Mouse (Mus musculus): ENCODE data around the gene Tmem240.
"Not testable (repeated sequence)": the region's sequence is repeated elsewhere in the genome, so short reads cannot be mapped to it uniquely, and the experiment has no call there.

Gene Tmem240

DNA sequence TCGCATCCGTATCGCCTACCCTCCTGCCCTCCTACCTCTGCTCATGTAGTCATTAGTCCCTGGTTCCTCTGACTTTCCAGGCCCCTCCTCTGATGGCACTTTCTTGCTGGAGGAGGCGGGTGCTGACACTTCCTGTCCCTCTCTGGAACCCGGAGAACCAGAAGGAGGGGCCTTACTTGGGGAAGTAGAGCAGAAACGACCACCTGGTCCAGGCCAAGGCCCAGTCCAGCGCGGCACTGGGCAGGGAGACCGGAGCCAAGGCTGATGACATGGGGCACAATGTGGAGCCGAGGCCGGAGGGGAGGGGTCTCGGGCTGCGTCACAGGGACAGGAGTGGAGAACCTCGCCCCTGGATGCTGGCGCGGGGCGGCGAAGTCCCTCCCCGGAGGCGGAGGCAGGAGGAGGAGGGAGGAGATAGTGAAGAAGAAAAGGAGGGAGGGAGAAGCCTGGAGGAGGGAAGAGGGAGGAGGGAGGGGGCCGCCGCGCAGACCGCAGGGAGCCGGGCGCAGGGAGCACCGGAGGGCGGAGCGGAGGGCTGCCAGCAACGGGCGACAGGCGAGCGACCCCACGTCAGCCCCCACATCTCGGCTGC, at the start of gene Tmem240:
TSS of gene Tmem240 (plus strand) at position 451 of the 592 bp plus-strand sequence.
- in situ Hi-C loops (cut with MboI, MseI): no loop called here

GRCm38 (mm10) chr4:155687764-155688163, 46.8 kb upstream of the Tmem240 start:
- in situ Hi-C loops (cut with MboI, MseI): not testable (repeated sequence)

DNA sequence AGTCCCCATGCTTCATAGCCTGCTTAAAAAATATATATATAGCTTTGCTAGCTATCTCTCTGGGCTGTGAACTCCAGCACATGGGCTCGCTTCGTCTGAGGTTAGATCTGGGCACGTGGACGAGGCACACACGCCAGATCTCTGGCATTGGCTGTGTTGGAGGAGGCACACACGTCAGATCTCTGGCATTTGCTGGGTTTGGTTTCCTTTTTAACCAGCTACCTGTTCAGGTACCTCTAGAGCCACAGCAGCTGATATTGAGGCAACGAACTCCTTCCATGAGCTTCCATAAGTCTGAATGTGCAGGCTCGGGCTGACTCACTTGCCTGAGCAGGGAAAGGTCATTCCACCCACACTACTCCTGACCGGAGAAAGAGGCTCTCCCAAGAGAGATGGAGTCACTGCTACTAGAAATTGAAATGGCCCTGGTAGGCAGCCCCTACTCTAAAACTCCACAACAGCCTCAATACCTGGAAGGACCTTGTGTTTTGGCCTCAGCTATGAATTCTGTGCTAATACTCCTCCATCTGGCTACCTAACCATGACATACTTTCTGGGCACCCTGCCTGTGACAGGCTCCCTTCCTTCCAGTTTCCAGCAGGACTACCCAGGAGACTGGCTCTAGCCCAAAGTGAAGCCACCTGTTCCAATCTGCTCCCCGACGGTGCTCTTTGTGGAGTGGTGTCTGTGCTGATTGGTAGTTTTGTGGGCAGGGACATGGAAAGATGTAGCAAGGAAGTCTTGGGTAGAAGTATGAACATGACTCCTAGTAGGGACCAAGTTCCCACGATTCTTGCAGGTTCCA, 43.8 kb upstream of the Tmem240 start:
- in situ Hi-C loops (cut with MboI, MseI): loop anchor here in 1 of 2 experiments (5.0 kb wide), 1 partner anchor 33 kb away; no protein-coding TSS in a partner anchor

DNA sequence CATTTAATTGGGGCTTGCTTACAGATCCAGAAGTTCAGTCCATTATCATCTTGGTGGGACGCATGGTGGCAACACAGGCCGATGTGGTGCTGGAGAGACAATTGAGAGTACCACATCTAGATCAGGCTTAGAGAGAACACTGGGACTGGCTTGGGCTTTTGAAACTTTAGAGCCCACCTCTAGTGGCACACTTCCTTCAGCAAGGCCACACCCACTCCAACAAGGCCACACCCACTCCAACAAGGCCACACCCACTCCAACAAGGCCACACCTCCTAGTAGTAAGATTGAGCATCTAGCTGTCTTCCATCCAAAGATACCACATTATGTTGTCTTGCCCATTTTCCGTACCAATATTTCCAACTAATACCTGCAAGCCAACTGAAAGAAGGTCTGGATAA, 42.2 kb upstream of the Tmem240 start:
- in situ Hi-C loops (cut with MboI, MseI): loop anchor here in 1 of 2 experiments (5.0 kb wide), 1 partner anchor 35 kb away; no protein-coding TSS in a partner anchor

GRCm38 (mm10) chr4:155694111-155694481, 40.5 kb upstream of the Tmem240 start, which contains the start of gene Fndc10:
Gene Fndc10 (plus strand): TSS chr4:155694342.
- in situ Hi-C loops (cut with MboI, MseI): loop anchor here in 1 of 2 experiments (5.0 kb wide), 1 partner anchor 37 kb away; no protein-coding TSS in a partner anchor

DNA sequence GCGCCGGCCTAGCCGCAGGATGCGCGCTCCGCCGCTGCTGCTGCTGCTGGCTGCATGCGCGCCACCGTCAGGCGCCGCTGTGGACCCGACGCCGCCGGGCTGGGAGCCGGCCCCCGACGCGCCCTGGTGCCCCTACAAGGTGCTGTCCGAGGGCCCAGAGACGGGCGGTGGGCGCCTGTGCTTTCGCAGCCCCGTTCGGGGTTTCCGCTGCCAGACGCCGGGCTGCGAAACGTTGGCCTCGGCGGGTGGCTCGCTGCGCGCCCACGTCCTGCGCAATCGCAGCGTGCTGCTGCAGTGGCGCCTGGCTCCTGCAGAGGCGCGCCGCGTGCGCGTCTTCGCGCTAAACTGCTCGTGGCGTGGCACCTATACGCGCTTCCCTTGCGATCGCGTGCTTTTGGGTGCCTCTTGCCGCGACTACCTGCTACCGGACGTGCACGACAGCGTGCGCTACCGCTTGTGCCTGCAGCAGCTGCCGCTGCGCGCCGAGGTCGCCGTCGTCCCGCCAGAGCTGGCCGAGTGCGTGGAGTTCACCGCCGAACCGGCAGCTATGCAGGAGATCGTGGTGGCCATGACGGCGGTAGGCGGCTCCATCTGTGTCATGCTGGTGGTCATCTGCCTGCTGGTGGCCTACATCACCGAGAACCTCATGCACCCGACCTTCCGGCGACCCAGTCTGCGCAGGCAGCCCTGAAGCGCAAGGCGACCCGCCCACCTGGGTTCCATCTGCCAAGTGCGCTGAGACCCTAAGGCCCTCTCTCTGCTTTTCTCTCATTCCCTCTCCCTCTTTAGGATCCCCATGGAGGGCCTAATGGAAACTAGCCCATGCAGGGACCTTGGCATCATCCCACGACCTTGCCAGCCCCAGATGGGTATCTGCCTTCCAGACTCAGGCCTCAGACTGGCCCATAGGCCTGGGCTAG, 39.9 kb upstream of the Tmem240 start:
- in situ Hi-C loops (cut with MboI, MseI): loop anchor here (5.0 kb wide), 3 partner anchors 37 to 327 kb away; no protein-coding TSS in a partner anchor

- in situ Hi-C loops (cut with MboI, MseI): loop anchor here (5.0 kb wide), 2 partner anchors 208 to 328 kb away; no protein-coding TSS in a partner anchor
Measured at GRCm38 (mm10) chr4:155695531-155696062, 39.0 kb upstream of the Tmem240 start.

- in situ Hi-C loops (cut with MboI, MseI): loop anchor here (5.0 kb wide), 2 partner anchors 209 to 329 kb away; no protein-coding TSS in a partner anchor
Measured at GRCm38 (mm10) chr4:155696261-155697255, 38.0 kb upstream of the Tmem240 start.

DNA sequence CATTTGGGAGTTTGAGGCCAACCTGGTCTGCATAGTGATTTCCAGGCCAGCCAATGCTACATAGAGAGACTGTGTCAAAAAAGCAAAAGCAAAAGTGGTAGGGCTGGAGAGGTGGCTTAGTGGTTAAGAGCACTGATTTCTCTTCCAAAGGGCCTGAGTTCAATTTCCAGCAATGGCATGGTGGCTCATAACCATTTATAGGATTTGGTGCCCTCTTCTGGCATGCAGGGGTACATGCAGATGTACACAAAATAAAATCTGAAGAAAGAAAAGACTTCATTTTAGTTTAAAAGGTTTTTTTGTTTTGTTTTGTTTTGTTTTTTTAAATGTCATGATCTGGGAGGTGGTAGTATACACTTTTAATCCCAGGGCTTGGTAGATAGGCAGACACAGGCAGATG, 34.2 kb upstream of the Tmem240 start:
- in situ Hi-C loops (cut with MboI, MseI): no loop called here

DNA sequence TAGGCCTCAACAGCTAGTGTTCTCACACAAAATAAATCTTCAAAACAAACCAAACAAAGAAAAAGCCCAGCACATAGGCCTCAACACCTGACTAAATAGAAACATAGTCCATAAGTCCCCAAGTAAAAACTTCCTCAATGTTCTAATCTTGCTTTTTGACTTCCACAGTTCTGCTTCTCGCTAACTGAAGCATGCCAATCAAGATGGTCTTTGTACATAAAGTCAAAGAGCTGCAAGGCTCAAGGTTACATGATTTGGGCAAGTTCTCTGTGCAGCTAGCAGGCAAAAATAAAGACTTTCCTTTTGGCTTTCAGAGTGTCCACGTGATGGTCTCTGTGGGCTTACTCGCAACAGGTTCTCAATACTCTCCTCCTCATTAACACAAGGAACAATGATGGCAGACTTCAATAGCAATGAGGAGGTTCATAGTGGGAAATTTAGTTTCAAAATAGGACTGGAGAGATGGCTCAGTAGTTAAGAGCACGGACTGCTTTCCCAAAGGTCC, 31.1 kb upstream of the Tmem240 start:
- in situ Hi-C loops (cut with MboI, MseI): no loop called here

- in situ Hi-C loops (cut with MboI, MseI): no loop called here
Measured at GRCm38 (mm10) chr4:155704721-155705591, 29.6 kb upstream of the Tmem240 start, which contains the start of gene Ssu72. Gene Ssu72 (plus strand): TSS chr4:155704800.

DNA sequence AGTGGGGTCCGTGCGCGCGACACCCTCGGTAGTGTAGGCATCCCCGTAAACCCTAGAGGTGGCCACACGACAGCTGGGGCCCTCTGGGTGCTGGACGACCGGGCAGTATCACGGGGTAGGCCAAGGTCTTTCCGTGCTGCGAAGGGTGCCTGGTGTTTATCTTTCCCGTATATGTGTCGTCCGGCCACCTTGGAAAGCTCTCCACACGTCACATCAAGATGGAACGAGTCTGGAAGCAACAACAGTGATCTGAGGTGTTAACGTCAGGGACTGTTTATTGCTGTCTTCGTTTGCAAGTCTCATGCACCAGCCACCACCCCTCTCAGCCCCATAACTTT, 29.0 kb upstream of the Tmem240 start:
- in situ Hi-C loops (cut with MboI, MseI): no loop called here

DNA sequence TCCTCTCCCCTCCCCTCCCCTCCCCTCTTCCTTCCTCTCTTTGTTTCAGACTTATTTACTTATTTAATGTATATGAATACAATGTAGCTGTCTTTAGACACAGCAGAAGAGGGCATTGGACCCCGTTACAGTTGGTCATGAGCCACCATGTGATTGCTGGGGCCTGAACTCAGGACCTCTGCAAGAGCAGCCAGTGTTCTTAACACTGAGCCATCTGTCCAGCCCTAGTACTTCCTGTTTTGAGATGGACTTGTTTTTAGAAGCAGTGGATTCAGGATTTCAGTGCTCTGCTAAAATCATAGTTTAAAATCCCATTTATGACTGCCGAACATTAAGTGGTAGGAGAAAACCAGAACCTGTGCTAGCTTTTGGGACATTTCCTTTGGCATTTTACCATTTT, 26.0 kb upstream of the Tmem240 start:
- in situ Hi-C loops (cut with MboI, MseI): no loop called here

DNA sequence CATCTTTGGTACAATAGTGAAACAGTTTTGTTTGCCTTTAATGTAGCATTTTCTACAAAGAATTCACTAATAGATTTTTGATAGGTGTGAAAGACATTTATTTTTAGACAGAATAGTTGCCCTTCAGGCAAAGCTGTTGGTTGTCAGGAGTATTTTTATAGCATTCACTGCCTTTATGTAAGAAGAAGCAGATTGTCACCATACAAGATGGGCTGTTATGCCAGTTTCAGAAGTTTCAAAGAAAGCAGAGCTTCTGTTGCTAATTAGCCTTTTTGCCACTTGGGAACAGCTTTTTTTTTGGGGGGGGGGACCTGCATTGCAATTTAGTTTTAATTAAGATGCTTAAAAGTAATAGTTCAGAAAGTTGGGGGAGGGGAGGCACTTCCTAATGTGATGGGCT, 25.6 kb upstream of the Tmem240 start:
- in situ Hi-C loops (cut with MboI, MseI): no loop called here

DNA sequence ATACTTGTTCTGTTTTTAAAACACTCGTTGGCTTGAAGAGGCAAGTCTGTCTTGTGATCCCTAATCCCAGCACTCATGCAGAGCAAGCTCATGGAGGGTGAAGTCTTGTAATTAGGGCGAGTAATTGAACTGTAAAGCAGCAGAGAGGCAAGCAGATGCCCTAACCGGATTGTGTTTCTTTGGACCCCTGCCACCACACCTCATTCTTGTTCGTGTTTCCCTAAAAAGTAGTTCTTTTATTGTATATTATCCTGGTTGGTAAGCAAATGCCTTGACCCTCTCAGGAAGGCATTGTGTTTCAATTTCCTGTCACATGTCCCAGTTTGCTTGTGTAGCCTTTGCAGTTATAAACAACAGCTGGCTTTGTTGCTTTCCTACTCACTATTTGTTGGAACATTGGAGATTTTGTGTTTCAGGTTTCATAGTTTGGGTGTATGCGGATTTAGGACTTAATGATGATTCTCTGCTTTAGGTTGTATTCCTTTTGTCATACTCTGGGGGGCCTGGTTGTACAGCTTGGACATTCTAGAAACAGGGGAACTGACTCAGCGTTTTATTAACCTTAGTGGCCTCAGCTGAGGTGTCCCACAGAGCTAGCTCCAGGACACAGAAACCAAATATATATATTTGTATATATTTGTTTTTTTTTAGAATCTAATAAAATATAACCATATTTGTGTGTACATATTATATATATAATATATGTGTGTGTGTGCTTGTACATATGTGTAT, 23.9 kb upstream of the Tmem240 start:
- in situ Hi-C loops (cut with MboI, MseI): no loop called here

- in situ Hi-C loops (cut with MboI, MseI): no loop called here
Measured at GRCm38 (mm10) chr4:155721668-155722083, 12.9 kb upstream of the Tmem240 start.

- in situ Hi-C loops (cut with MboI, MseI): loop anchor here in 1 of 2 experiments (5.0 kb wide), 1 partner anchor 39 kb away; no protein-coding TSS in a partner anchor
Measured at GRCm38 (mm10) chr4:155727993-155728392, 6.6 kb upstream of the Tmem240 start.

DNA sequence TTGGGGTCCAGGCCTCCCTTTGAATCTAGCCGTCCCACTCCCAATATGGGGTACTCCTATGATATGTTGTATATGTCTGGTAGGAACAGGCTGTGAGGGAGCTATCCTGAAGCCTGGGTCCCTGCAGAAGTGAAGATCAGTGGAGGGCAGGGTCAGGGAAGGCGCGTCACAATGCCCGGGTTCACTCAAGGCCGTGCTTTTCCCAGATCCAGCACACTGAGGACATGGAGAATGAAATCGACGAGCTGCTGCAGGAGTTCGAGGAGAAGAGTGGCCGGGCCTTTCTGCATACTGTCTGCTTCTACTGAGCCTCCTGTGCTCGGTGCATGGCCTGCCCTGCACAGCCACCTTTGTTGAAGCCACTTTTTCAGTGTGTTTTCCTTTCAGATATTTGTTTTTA, 1.3 kb upstream of the Tmem240 start:
- in situ Hi-C loops (cut with MboI, MseI): no loop called here

Data from T-helper 17 cell (primary cell).